Mouse (Mus musculus): ENCODE data around the gene Ksr1.

The Ksr1 gene

GRCm38 (mm10) chr11:79145283-79146265, 633 bp downstream of the Ksr1 start:
- peak; percentile 24 for DNase-seq (ENCODE audit: low read depth, low spot score)

- no peak for DNase-seq (ENCODE audit: low read depth, low spot score)
These were observed 1.5 kb downstream of the Ksr1 start for GRCm38 (mm10) chr11:79144741-79145140.

GRCm38 (mm10) chr11:79144043-79144591, 2.1 kb downstream of the Ksr1 start:
- DNase-seq (ENCODE audit: low read depth, low spot score): no peak

- no peak for DNase-seq (ENCODE audit: low read depth, low spot score)
These were observed 2.9 kb downstream of the Ksr1 start for GRCm38 (mm10) chr11:79143322-79143721.

- DNase-seq (ENCODE audit: low read depth, low spot score): no peak
These were observed 3.8 kb downstream of the Ksr1 start for GRCm38 (mm10) chr11:79142381-79142780.

GRCm38 (mm10) chr11:79141235-79142109, 4.7 kb downstream of the Ksr1 start:
- DNase-seq (ENCODE audit: low read depth, low spot score): peak; percentile 23

GRCm38 (mm10) chr11:79140511-79140888, 5.7 kb downstream of the Ksr1 start:
- no peak for DNase-seq (ENCODE audit: low read depth, low spot score)

- no peak for DNase-seq (ENCODE audit: low read depth, low spot score)
These were observed 6.2 kb downstream of the Ksr1 start for GRCm38 (mm10) chr11:79139878-79140510.

GRCm38 (mm10) chr11:79138621-79139020, 7.6 kb downstream of the Ksr1 start:
- no peak for DNase-seq (ENCODE audit: low read depth, low spot score)

GRCm38 (mm10) chr11:79137245-79137644, 9.0 kb downstream of the Ksr1 start:
- DNase-seq (ENCODE audit: low read depth, low spot score): no peak

GRCm38 (mm10) chr11:79135685-79136360, 10.4 kb downstream of the Ksr1 start:
- no peak for DNase-seq (ENCODE audit: low read depth, low spot score)

- DNase-seq (ENCODE audit: low read depth, low spot score): no peak
These were observed 11.1 kb downstream of the Ksr1 start for GRCm38 (mm10) chr11:79135105-79135503.

GRCm38 (mm10) chr11:79134416-79135104, 11.6 kb downstream of the Ksr1 start:
- DNase-seq (ENCODE audit: low read depth, low spot score): no peak

- no peak for DNase-seq (ENCODE audit: low read depth, low spot score)
These were observed 12.2 kb downstream of the Ksr1 start for GRCm38 (mm10) chr11:79133961-79134360.

GRCm38 (mm10) chr11:79133051-79133450, 13.2 kb downstream of the Ksr1 start:
- no peak for DNase-seq (ENCODE audit: low read depth, low spot score)

GRCm38 (mm10) chr11:79131949-79132411, 14.2 kb downstream of the Ksr1 start:
- no peak for DNase-seq (ENCODE audit: low read depth, low spot score)

GRCm38 (mm10) chr11:79129388-79130356, 16.5 kb downstream of the Ksr1 start:
- DNase-seq (ENCODE audit: low read depth, low spot score): no peak

GRCm38 (mm10) chr11:79128233-79128632, 18.0 kb downstream of the Ksr1 start:
- DNase-seq (ENCODE audit: low read depth, low spot score): no peak

- DNase-seq (ENCODE audit: low read depth, low spot score): no peak
These were observed 19.2 kb downstream of the Ksr1 start for GRCm38 (mm10) chr11:79126963-79127362.
